Mouse (Mus musculus) layer of hippocampus, adult 9-11 months (tissue): ENCODE measurements around the gene Sec14l2.

Experiments used
- DNase-seq: peaks from one replicate; pipeline ENCODE4 v3.0.0; 2022

Sec14l2 gene

GRCm38 (mm10) chr11:4097091-4097621 lies 26.1 kb downstream of the Sec14l2 start:
- no peak for DNase-seq

- peak; percentile 99 for DNase-seq
Observed at GRCm38 (mm10) chr11:4096054-4096984, 26.9 kb downstream of the Sec14l2 start.

GRCm38 (mm10) chr11:4095171-4096053 lies 27.8 kb downstream of the Sec14l2 start, which contains the start of gene Mtfp1:
Gene Mtfp1 (minus strand): TSS chr11:4095445.
- peak; percentile 72 for DNase-seq

GRCm38 (mm10) chr11:4094378-4095170 lies 28.6 kb downstream of the Sec14l2 start:
- DNase-seq, result peak; percentile 67

DNA sequence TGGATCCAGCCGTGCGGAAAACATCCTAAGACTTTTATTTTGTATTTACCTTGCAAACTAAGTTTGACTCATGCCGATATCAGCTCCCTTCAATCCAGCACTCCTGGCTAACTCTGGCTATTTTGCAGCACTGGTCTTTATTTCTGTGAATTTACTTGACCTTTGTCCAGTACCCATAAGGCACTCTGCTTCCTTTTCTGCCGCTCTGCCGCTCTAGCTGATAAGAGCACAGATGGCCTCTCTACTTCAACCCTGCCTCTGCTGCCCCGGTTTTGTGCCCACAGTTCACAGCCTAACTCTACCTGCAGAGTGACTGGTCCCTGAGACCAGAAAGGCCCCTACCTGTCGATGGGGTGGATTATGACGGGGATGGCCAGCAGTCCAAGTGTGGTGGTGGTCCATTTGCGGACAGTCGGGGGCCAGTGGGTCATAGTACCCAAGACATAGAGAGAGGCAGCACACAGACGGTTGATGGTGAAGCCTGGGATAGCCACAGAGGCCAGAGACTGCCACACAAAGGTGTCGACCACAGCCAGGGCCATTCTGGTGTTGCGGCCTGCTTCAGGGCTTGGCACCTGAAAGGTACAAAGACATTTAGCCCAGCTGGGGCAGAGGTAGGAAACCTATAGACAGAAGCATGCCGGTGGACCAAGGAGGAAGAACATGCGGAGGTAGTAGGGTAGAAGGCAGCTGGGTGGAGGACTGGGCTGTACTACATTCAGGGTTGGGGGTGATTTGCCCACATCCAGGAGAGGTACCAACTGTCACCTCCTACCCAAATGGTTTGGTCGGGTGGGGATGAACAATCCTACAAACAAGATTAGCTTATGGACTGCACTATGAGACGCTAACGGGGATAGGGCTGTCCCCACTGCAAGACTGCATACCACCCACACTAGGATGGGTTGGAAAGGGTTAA lies 29.5 kb downstream of the Sec14l2 start:
- DNase-seq, result no peak

DNA sequence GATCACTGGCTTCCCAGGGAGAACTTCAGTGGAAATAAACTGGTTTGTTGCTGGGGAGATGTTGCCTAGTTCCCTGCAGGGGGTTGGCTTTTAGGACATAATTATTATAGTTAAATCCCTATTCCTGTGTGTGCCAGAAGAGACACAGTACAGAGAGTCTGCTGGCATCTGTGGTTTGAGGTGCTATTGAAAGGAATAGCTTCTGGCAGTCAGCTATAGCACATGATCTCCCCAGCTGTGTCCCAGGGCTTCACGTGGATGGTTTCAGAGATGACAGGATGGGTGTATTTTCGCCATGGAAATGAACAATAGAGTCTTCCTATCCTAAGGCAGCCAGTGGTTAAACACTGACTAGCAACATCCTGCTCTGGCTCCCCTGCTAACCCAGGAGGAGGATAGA lies 35.9 kb downstream of the Sec14l2 start:
- peak; percentile 86 for DNase-seq

DNA sequence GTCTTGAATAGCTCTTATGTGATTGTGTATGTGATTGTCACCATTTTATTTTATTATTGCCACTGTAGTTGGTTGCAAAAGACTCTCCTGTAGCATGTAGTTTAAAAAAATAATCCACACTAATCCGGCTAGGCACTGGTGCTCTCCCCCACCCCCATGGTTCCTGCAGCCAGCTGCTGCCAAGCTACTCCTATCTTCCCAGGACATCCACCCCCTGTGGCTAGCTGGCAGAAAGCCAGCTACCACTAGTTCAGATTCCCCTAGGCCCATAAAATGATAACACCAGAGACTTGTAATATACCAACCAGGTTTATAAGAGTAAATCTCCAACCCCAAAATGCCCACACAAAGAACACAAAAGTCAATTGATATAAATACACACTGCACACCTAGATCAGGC lies 37.0 kb downstream of the Sec14l2 start:
- no peak for DNase-seq

DNA sequence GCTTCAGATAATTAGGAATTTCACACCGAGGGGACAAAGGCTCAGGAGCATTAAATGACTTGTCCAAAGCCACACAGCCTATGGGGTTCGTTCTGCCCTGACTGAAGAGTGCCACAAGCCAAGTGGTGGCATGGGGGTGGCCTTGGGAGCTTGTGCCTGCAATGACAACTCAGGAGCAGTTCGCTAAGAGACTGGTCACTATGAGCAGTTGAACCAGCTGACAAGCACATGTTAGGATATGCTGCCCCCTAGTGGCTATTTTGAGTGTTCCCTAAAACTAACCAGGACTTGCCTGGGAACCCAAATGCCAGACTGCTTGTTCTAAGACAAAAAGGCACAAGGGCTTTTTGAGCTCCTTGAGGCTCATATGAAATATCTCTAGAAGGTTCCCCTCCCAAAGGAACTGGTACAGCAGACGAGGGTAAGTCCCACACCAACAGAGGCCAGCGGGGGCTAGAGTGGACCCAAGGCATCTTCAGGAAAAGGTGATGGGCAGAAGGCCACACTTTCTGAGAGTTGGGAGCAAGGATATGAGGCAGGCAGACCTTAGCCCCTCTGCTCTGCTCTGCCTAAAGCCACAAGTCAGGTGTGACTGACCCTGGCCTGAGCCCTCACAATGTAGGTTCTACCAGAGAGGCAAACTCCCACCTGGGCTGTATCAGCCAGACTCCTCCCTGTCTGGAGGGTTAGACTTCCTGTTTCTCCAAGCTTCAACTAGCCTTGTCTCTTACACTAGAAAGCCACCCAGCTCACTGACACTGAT lies 39.7 kb downstream of the Sec14l2 start:
- DNase-seq, result peak; percentile 72

- DNase-seq, result peak; percentile 62
Observed at GRCm38 (mm10) chr11:4080219-4080618, 43.0 kb downstream of the Sec14l2 start.

GRCm38 (mm10) chr11:4078267-4078933 lies 44.8 kb downstream of the Sec14l2 start:
- DNase-seq, result no peak

GRCm38 (mm10) chr11:4076633-4077032 lies 46.6 kb downstream of the Sec14l2 start:
- DNase-seq, result no peak

DNA sequence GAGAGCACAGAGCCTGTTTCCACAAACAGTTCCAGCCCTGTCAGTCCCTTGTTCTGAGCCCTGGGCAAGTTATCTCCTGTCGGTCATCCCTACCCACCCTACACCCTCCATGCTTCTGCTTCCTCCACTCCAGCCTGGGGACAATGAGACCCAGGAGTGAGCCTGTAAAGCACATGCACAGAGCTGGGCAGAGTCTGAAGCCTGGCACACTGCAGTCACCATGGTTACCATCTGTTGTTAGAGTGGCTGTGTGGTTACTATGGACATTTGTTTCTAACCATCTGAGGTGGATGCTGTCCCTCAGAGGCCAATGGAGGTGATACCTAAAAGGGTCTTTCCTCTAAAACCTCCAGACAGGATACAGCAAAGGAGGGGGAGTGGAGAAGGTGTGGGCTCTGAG lies 53.6 kb downstream of the Sec14l2 start:
- peak; percentile 52 for DNase-seq

- no peak for DNase-seq
Observed at GRCm38 (mm10) chr11:4064627-4065122, 58.5 kb downstream of the Sec14l2 start, which contains the start of gene Sec14l3. Gene Sec14l3 (plus strand): TSS chr11:4064841.

GRCm38 (mm10) chr11:4062981-4063380 lies 60.2 kb downstream of the Sec14l2 start:
- DNase-seq, result no peak

GRCm38 (mm10) chr11:4062523-4062922 lies 60.7 kb downstream of the Sec14l2 start:
- DNase-seq, result no peak

DNA sequence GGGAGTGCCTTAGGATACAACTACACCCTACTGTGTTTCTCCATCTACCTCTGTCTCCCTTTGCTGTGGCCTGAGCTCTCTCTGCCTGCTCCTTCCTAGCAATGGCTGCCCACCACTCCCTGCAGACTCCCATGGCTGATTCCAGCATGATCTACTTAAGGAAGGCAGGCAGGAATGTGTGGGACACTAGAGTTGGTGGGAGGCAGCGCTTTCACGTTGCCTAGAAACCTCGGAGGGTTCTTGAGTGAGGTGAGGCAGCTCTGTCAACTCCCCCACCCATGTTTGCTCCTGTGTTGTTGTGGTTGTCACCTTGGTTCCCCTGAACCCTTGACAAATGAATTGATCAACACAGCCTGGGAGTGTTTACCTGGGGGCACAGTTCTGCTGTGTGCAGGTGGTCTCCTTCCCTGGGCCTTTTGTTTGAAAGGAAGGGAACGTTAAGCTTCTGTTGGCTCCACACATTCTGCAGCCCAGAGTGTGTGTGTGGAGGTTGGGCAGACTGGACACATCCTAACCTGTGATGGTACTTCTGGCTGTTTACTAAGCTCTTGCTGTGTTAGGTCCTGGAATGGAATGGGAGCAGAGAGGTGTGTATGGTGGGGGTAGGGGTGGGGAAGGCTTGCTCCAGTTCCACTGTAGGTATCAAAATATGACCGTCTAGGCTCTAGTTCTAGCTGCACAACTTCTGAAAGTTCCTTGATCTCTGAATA lies 62.2 kb downstream of the Sec14l2 start:
- no peak for DNase-seq

DNA sequence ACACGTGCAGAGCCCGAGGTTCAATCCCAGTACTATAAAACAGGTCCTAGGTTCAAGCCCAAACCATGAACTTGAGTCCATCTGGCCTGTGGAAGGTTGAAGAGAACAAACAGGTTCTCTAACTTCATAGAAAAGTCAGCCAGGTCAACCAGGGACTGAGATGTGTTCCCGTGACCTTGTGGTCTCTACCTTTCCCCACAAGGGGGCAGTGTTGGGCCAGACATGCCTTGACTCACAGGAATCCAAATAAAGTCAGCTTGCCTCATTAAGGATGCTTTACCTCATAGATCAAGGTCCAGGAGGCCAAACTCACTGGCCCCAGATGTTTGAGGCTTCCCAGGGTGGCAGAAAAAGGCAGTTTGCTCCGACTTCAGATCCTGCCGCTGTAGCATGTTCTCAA lies 69.6 kb downstream of the Sec14l2 start:
- DNase-seq, result peak; percentile 53

GRCm38 (mm10) chr11:4048438-4048837 lies 74.8 kb downstream of the Sec14l2 start:
- DNase-seq, result no peak

DNA sequence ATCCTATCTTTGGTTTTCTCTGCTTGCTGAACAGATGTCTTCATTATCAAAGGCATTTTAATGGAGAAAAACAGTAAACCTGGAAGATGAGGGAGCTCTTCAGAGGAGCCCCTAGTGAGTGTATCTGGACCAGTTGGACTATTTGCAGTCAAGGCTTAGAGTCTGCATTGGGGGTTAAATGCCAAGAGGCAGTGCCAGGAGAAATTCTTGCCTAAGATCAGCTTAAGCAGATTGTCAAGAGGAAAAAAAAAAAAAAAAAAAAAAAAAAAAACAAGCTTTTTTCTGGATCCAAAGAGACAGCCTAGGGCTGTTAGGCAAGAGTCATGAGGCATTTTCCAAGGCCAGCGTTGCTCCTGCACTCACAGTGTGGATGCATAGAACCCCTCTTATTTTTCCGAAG lies 75.4 kb downstream of the Sec14l2 start:
- DNase-seq, result no peak
